ENCODE assay signal across 9 mouse cellular contexts in the genomic region with DNA sequence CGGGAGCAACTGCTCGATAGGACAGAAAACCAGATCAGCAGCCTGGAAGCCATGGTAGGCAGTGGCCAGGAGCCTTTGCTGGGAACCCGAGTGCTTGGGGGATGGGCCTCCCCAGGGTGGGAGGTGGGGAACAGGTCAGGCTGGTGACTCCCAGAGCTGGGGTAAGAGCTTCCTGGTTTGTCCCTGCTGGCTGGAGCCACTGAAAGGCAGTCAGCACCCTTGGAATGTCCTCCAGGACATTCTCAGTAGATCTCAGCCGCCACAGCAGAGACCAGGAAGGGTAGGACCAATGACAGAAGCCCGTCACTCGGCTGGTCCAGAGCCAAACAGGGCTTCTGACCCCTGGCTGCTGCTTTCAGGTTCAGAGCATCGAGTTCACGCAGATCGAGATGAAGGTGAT. TPM values are rescaled to one million over a fixed set of nuclear protein-coding genes. Genes with fewer than 3 reads are reported as not detected.
DNase-seq lines count a peak whose midpoint lies in the region; ATAC-seq lines count a peak whose summit lies in the region.
"Had no signal": no experiment of that assay in that cellular context is flagged by ENCODE, and none has a peak within 500 bp of the region (broad histone marks: within the 10 kb centered on the region; RNA-seq: fewer than 3 reads in every experiment).

No protein-coding gene starts in this region.

- H3K4me3 ChIP-seq in heart, embryonic 12.5 days = no peak overlapping the region
- no peak overlapping the region for H3K4me3 ChIP-seq in neural tube, embryonic 12.5 days
- no peak overlapping the region for H3K4me3 ChIP-seq in stomach, embryonic 16.5 days (replicated peaks; ENCODE audit: low read length)

- no peaks in the 10 kb centered on the region for H3K9me3 ChIP-seq in heart, embryonic 12.5 days (replicated peaks)
- no peaks in the 10 kb centered on the region for H3K9me3 ChIP-seq in neural tube, embryonic 12.5 days
- no peaks in the 10 kb centered on the region for H3K9me3 ChIP-seq in stomach, embryonic 16.5 days (replicated peaks; ENCODE audit: control insufficient read depth, low read length)

- H3K4me1 ChIP-seq in heart, embryonic 12.5 days (replicated peaks) = peaks cover 39% of the 10 kb centered on the region
- H3K4me1 ChIP-seq in neural tube, embryonic 12.5 days = peaks cover 24% of the 10 kb centered on the region
- peaks cover 30% of the 10 kb centered on the region for H3K4me1 ChIP-seq in stomach, embryonic 16.5 days (ENCODE audit: control insufficient read depth, insufficient read depth, low read length)

- peak overlapping the region; percentile 89 for H3K9ac ChIP-seq in heart, embryonic 12.5 days
- no peak overlapping the region for H3K9ac ChIP-seq in neural tube, embryonic 12.5 days
- peak overlapping the region; percentile 56 for H3K9ac ChIP-seq in stomach, embryonic 16.5 days (ENCODE audit: low read length)

- no peaks in the 10 kb centered on the region for H3K27me3 ChIP-seq in heart, embryonic 12.5 days (replicated peaks)
- H3K27me3 ChIP-seq in neural tube, embryonic 12.5 days (replicated peaks) = no peaks in the 10 kb centered on the region
- H3K27me3 ChIP-seq in stomach, embryonic 16.5 days (ENCODE audit: control insufficient read depth, insufficient read depth, low read length) = no peaks in the 10 kb centered on the region
- H3K27me3 ChIP-seq: CH12.LX had no signal

- peak overlapping the region; percentile 36 for H3K27ac ChIP-seq in heart, embryonic 12.5 days (ENCODE audit: poor library complexity, severe bottlenecking)
- H3K27ac ChIP-seq in neural tube, embryonic 12.5 days = no peak overlapping the region
- H3K27ac ChIP-seq in stomach, embryonic 16.5 days (ENCODE audit: low read length) = peak overlapping the region; percentile 75

- ATAC-seq in heart, embryonic 12.5 days (ENCODE audit: insufficient number of reproducible peaks, low FRiP score) = no peak
- ATAC-seq in neural tube, embryonic 12.5 days (ENCODE audit: low FRiP score, low read depth) = no peak
- ATAC-seq in stomach, embryonic 16.5 days (ENCODE audit: insufficient read depth, low FRiP score) = no peak

- no peak for DNase-seq in heart, postnatal 4 days
- no peak for DNase-seq in neural tube, embryonic 10.5 days (ENCODE audit: extremely low spot score, low spot score)
- DNase-seq in kidney, postnatal 25 days = peak; percentile 64 to 85
- no peak for DNase-seq in urinary bladder, postnatal 36 days (ENCODE audit: low spot score in 2 of 2)
- DNase-seq in cerebellum, adult 18-20 months = no peak

- WGBS in heart, embryonic 12.5 days = 75% methylated on average over 9 of the region's 9 CpGs
- WGBS in neural tube, embryonic 12.5 days = 91% methylated on average over 9 of the region's 9 CpGs
- WGBS in stomach, embryonic 16.5 days = 73% methylated on average over 9 of the region's 9 CpGs

- peaks cover 38% of the 10 kb centered on the region for H3K36me3 ChIP-seq in heart, embryonic 12.5 days
- peaks cover 50% of the 10 kb centered on the region for H3K36me3 ChIP-seq in neural tube, embryonic 12.5 days
- peaks cover 22% of the 10 kb centered on the region; the same call in 1 of the 2 replicates for H3K36me3 ChIP-seq in stomach, embryonic 16.5 days (ENCODE audit: control insufficient read depth, insufficient read depth, low read length)

- H3K4me2 ChIP-seq in heart, embryonic 12.5 days = peak overlapping the region; percentile 82
- peak overlapping the region; percentile 23; the same call in 1 of the 2 replicates for H3K4me2 ChIP-seq in neural tube, embryonic 12.5 days (replicated peaks)
- H3K4me2 ChIP-seq in stomach, embryonic 16.5 days (ENCODE audit: low read depth, low read length) = peak overlapping the region; percentile 64

RNA-seq across cellular contexts. Expression of a gene that starts 2.4 kb away (rescaled TPM):
- polyA plus RNA-seq in heart, embryonic 12.5 days (2016; fragmentation: Nextera tagmentation; extraction: Ambion mirVana) = 67.8 and 70.4 TPM in 2 replicates
- total RNA-seq in heart, postnatal 4 days (2021) = 10 to 100 TPM; 42.4 to 43.3 TPM
- 95.6 and 99.4 TPM in 2 replicates for polyA plus RNA-seq in neural tube, embryonic 12.5 days (2016; fragmentation: Nextera tagmentation; extraction: Ambion mirVana)
- 80.1 and 82.0 TPM in 2 replicates for polyA plus RNA-seq in stomach, embryonic 16.5 days (2015; fragmentation: Nextera tagmentation; extraction: Ambion mirVana)

RNA-seq across cellular contexts. Expression of a gene that starts 26.9 kb away (rescaled TPM):
- polyA plus RNA-seq in heart, embryonic 12.5 days (2016; fragmentation: Nextera tagmentation; extraction: Ambion mirVana) = 15.6 and 16.4 TPM in 2 replicates
- 1 to 10 TPM; 8.0 to 8.3 TPM for total RNA-seq in heart, postnatal 4 days (2021)
- polyA plus RNA-seq in neural tube, embryonic 12.5 days (2016; fragmentation: Nextera tagmentation; extraction: Ambion mirVana) = 10.4 and 11.8 TPM in 2 replicates
- polyA plus RNA-seq in stomach, embryonic 16.5 days (2015; fragmentation: Nextera tagmentation; extraction: Ambion mirVana) = 41.4 and 52.6 TPM in 2 replicates

Comparison
In these comparisons a context has a peak if more than half of its experiments do, and no peak if none do; other contexts are left out.
1. H3K4me2 ChIP-seq: peak in every context shown above with its lines; median percentile 82 in heart, embryonic 12.5 days; 64 in stomach, embryonic 16.5 days; 23 in neural tube, embryonic 12.5 days.
2. DNase-seq: peak in kidney, postnatal 25 days (2 of 2); none in heart, postnatal 4 days (single experiment), neural tube, embryonic 10.5 days (single experiment), urinary bladder, postnatal 36 days (0 of 2) and cerebellum, adult 18-20 months (0 of 2).